Comparison of ENCODE assay signal across 7 mouse cellular contexts in genomic region chr13:23582219-23583056, GRCm38 (mm10). TPM values are rescaled to one million over a fixed set of nuclear protein-coding genes. Genes with fewer than 3 reads are reported as not detected.
DNase-seq lines count a peak whose midpoint lies in the region; ATAC-seq and TF ChIP-seq lines count a peak whose summit lies in the region.

No protein-coding gene starts in this region.

- H3K79me3 ChIP-seq in C2C12 (ENCODE audit: low read depth), result no peaks in the 10 kb centered on the region

- H3K4me3 ChIP-seq in C2C12 (ENCODE audit: insufficient read depth, poor library complexity, severe bottlenecking), result peak overlapping the region; percentile 22
- peak overlapping the region; percentile 67 for H3K4me3 ChIP-seq in erythroblast, embryonic 14.5 days (replicated peaks)
- H3K4me3 ChIP-seq in limb, embryonic 15.5 days, result peak overlapping the region; percentile 49
- peak overlapping the region; percentile 50 for H3K4me3 ChIP-seq in stomach, embryonic 15.5 days (replicated peaks)

- no peaks in the 10 kb centered on the region for H3K79me2 ChIP-seq in C2C12 (ENCODE audit: control insufficient read depth, insufficient read depth)

- H3K27ac ChIP-seq in limb, embryonic 15.5 days, result peak overlapping the region; percentile 81
- H3K27ac ChIP-seq in stomach, embryonic 15.5 days, result peak overlapping the region; percentile 86

- no peaks in the 10 kb centered on the region for H3K27me3 ChIP-seq in C2C12 (ENCODE audit: control insufficient read depth, insufficient read depth, insufficient read length)
- H3K27me3 ChIP-seq in erythroblast, embryonic 14.5 days (ENCODE audit: control insufficient read depth), result no peaks in the 10 kb centered on the region
- no peaks in the 10 kb centered on the region for H3K27me3 ChIP-seq in limb, embryonic 15.5 days
- H3K27me3 ChIP-seq in stomach, embryonic 15.5 days (replicated peaks), result no peaks in the 10 kb centered on the region

- H3K9me3 ChIP-seq in erythroblast, embryonic 14.5 days (ENCODE audit: control insufficient read depth, low read length), result no peaks in the 10 kb centered on the region
- H3K9me3 ChIP-seq in limb, embryonic 15.5 days, result no peaks in the 10 kb centered on the region
- H3K9me3 ChIP-seq in stomach, embryonic 15.5 days, result no peaks in the 10 kb centered on the region

- no peak overlapping the region for H3ac ChIP-seq in C2C12 (ENCODE audit: control insufficient read depth, insufficient read length, low read depth)

- H3K9ac ChIP-seq in limb, embryonic 15.5 days, result peak overlapping the region; percentile 37
- peak overlapping the region; percentile 46; the same call in 1 of the 2 replicates for H3K9ac ChIP-seq in stomach, embryonic 15.5 days

- peak; percentile 75 for DNase-seq in 3T3-L1 (ENCODE audit: low read depth, low spot score)
- no peak for DNase-seq in gastrocnemius, adult 18-20 months (ENCODE audit: low spot score)
- DNase-seq in spleen, postnatal 36 days (ENCODE audit: low spot score in 2 of 2), result no peak

- no peaks in the 10 kb centered on the region for H3K36me3 ChIP-seq in C2C12 (ENCODE audit: control insufficient read depth, insufficient read depth)
- peaks cover 10% of the 10 kb centered on the region for H3K36me3 ChIP-seq in erythroblast, embryonic 14.5 days (ENCODE audit: control insufficient read depth)
- no peaks in the 10 kb centered on the region for H3K36me3 ChIP-seq in limb, embryonic 15.5 days
- H3K36me3 ChIP-seq in stomach, embryonic 15.5 days, result no peaks in the 10 kb centered on the region

- TF ChIP-seq CTCF in C2C12 (IDR thresholded peaks at IDR 0.05; ENCODE audit: control insufficient read depth, insufficient read depth, insufficient read length), result no peak

- peaks cover 70% of the 10 kb centered on the region for H3K4me1 ChIP-seq in erythroblast, embryonic 14.5 days (ENCODE audit: control insufficient read depth)
- peaks cover 22% of the 10 kb centered on the region for H3K4me1 ChIP-seq in limb, embryonic 15.5 days
- H3K4me1 ChIP-seq in stomach, embryonic 15.5 days, result peaks cover 10% of the 10 kb centered on the region; the same call in 1 of the 2 replicates

- peak overlapping the region; percentile 66 for H3K4me2 ChIP-seq in limb, embryonic 15.5 days
- H3K4me2 ChIP-seq in stomach, embryonic 15.5 days, result peak overlapping the region; percentile 75

- ATAC-seq in limb, embryonic 15.5 days (ENCODE audit: insufficient number of reproducible peaks, low FRiP score, low TSS enrichment, low read depth), result no peak
- ATAC-seq in stomach, embryonic 15.5 days (ENCODE audit: insufficient read depth, low FRiP score, low read depth), result no peak

- 7% methylated on average over 6 of the region's 6 CpGs for WGBS in limb, embryonic 15.5 days
- 8% methylated on average over 6 of the region's 6 CpGs for WGBS in stomach, embryonic 15.5 days

TF ChIP-seq in C2C12, 6 proteins besides CTCF, POLR2A, EP300 and RAD21:
- no peak for TF ChIP-seq CEBPB (IDR thresholded peaks at IDR 0.05; ENCODE audit: low read depth)
- TF ChIP-seq USF1 (IDR thresholded peaks at IDR 0.05; ENCODE audit: low read depth), result no peak
- TF ChIP-seq FOSL1 (IDR thresholded peaks at IDR 0.05; ENCODE audit: insufficient read depth, low read length, poor library complexity, severe bottlenecking), result no peak
- TF ChIP-seq MAX (IDR thresholded peaks at IDR 0.05), result no peak
- TF ChIP-seq MYOG (IDR thresholded peaks at IDR 0.05; ENCODE audit: control insufficient read depth, extremely low read depth, insufficient read length), result no peak
- TF ChIP-seq MYOD1 (IDR thresholded peaks at IDR 0.05; ENCODE audit: control insufficient read depth, insufficient read length, low read depth), result no peak

RNA-seq across cellular contexts. Expression of gene Hist1h4d, which starts 1.0 kb away (rescaled TPM):
- 2.8 TPM for polyA plus RNA-seq in C2C12 (2012; fragmentation: generic; extraction: Trizol)
- 5.1 and 11.8 TPM in 2 replicates for polyA plus RNA-seq in erythroblast, embryonic 14.5 days (2012)
- 75.2 and 108 TPM in 2 replicates for polyA plus RNA-seq in limb, embryonic 15.5 days (2015; fragmentation: Nextera tagmentation; extraction: Ambion mirVana)
- 117 and 130 TPM in 2 replicates for polyA plus RNA-seq in stomach, embryonic 15.5 days (2015; fragmentation: Nextera tagmentation; extraction: Ambion mirVana)
- total RNA-seq in gastrocnemius, adult 18-20 months (2021), result 10 to 100 TPM; 33.6 to 46.4 TPM

RNA-seq across cellular contexts. Expression of gene Hist1h3d, which starts 6.9 kb away (rescaled TPM):
- polyA plus RNA-seq in C2C12 (2012; fragmentation: generic; extraction: Trizol), result 1.9 TPM
- polyA plus RNA-seq in erythroblast, embryonic 14.5 days (2012), result 1.6 and 4.7 TPM in 2 replicates
- polyA plus RNA-seq in limb, embryonic 15.5 days (2015; fragmentation: Nextera tagmentation; extraction: Ambion mirVana), result 5.8 and 6.5 TPM in 2 replicates
- polyA plus RNA-seq in stomach, embryonic 15.5 days (2015; fragmentation: Nextera tagmentation; extraction: Ambion mirVana), result 5.7 and 7.9 TPM in 2 replicates
- total RNA-seq in gastrocnemius, adult 18-20 months (2021), result 1 to 10 TPM; 3.2 to 3.7 TPM

RNA-seq across cellular contexts. Expression of gene Hist1h2ad, which starts 8.3 kb away (rescaled TPM):
- polyA plus RNA-seq in C2C12 (2012; fragmentation: generic; extraction: Trizol), result 0.73 TPM
- 5.1 and 8.3 TPM in 2 replicates for polyA plus RNA-seq in erythroblast, embryonic 14.5 days (2012)
- 0.89 and 2.3 TPM in 2 replicates for polyA plus RNA-seq in limb, embryonic 15.5 days (2015; fragmentation: Nextera tagmentation; extraction: Ambion mirVana)
- 2.4 and 3.4 TPM in 2 replicates for polyA plus RNA-seq in stomach, embryonic 15.5 days (2015; fragmentation: Nextera tagmentation; extraction: Ambion mirVana)
- 1 to 10 TPM in 1 of 2 experiments, under 1 TPM in 1; 0.80 to 1.7 TPM for total RNA-seq in gastrocnemius, adult 18-20 months (2021)

RNA-seq across cellular contexts. Expression of gene Hist1h2bf, which starts 8.4 kb away (rescaled TPM):
- polyA plus RNA-seq in C2C12 (2012; fragmentation: generic; extraction: Trizol), result 4.5 TPM
- 6.6 and 15.6 TPM in 2 replicates for polyA plus RNA-seq in erythroblast, embryonic 14.5 days (2012)
- polyA plus RNA-seq in limb, embryonic 15.5 days (2015; fragmentation: Nextera tagmentation; extraction: Ambion mirVana), result 2.9 and 5.8 TPM in 2 replicates
- 3.5 and 3.8 TPM in 2 replicates for polyA plus RNA-seq in stomach, embryonic 15.5 days (2015; fragmentation: Nextera tagmentation; extraction: Ambion mirVana)
- 1 to 10 TPM; 1.3 to 5.3 TPM for total RNA-seq in gastrocnemius, adult 18-20 months (2021)

RNA-seq across cellular contexts. Expression of gene Hist1h2bg, which starts 11.2 kb away (rescaled TPM):
- polyA plus RNA-seq in C2C12 (2012; fragmentation: generic; extraction: Trizol), result 9.9 TPM
- polyA plus RNA-seq in erythroblast, embryonic 14.5 days (2012), result 14.5 and 18.7 TPM in 2 replicates
- 5.5 and 6.0 TPM in 2 replicates for polyA plus RNA-seq in limb, embryonic 15.5 days (2015; fragmentation: Nextera tagmentation; extraction: Ambion mirVana)
- 11.7 and 17.0 TPM in 2 replicates for polyA plus RNA-seq in stomach, embryonic 15.5 days (2015; fragmentation: Nextera tagmentation; extraction: Ambion mirVana)
- 1 to 10 TPM; 2.2 to 3.7 TPM for total RNA-seq in gastrocnemius, adult 18-20 months (2021)
